Mouse (Mus musculus) hindbrain, postnatal 0 days (tissue): ENCODE results near the gene Helb. TPM values are rescaled to one million over a fixed set of nuclear protein-coding genes. Genes with fewer than 3 reads are reported as not detected.
A peak's percentile ranks its signal among the peaks of the same experiment; 100 is the strongest.

Experiments
- ATAC-seq: fragments of 200-750 bp; cut with Nextera tagmentation; 2 replicates; pipeline ENCODE4 v1.8.0; 2017; ENCODE audit warnings: mild to moderate bottlenecking, moderate TSS enrichment, moderate library complexity
- DNase-seq: peaks from one replicate; pipeline ENCODE4 v3.0.0-alpha.2; 2015; ENCODE audit warnings: low spot score
- H3K27ac ChIP-seq: fragments of 300-500 bp; sonication (generic); 2 replicates; pipeline ENCODE4 v1.5.1; 2014; ENCODE audit warnings: mild to moderate bottlenecking
- H3K27me3 ChIP-seq: fragments of 300-500 bp; sonication (generic); 2 replicates; pipeline ENCODE4 v1.6.1; 2014; ENCODE audit warnings: low read length, mixed read lengths; ENCODE audit not compliant: insufficient read depth
- H3K36me3 ChIP-seq: fragments of 300-500 bp; sonication (generic); 2 replicates; pipeline ENCODE4 v1.6.1; 2014; ENCODE audit warnings: low read length, mixed read lengths; ENCODE audit not compliant: insufficient read depth
- H3K4me1 ChIP-seq: fragments of 300-500 bp; sonication (generic); 2 replicates; pipeline ENCODE4 v1.6.1; 2014; ENCODE audit warnings: antibody characterized with exemption, low read length, mixed read lengths; ENCODE audit not compliant: insufficient read depth
- H3K4me2 ChIP-seq: fragments of 300-500 bp; sonication (generic); 2 replicates; pipeline ENCODE4 v1.6.1; 2014; ENCODE audit warnings: low read depth, mild to moderate bottlenecking, low read length, moderate library complexity, mixed read lengths
- H3K4me3 ChIP-seq: fragments of 300-500 bp; sonication (generic); 2 replicates; pipeline ENCODE4 v1.5.1; 2014; ENCODE audit warnings: low read length
- H3K9ac ChIP-seq: fragments of 300-500 bp; sonication (generic); replicated peaks from 2 replicates; pipeline ENCODE4 v1.6.1; 2014; ENCODE audit warnings: mild to moderate bottlenecking, low read length, moderate library complexity, mixed read lengths
- H3K9me3 ChIP-seq: fragments of 300-500 bp; sonication (generic); 2 replicates; pipeline ENCODE4 v1.6.1; 2016; ENCODE audit warnings: low read length, mixed read lengths
- CTCF ChIP-seq: IDR thresholded peaks from 2 replicates; pipeline ENCODE4 v1.5.1; 2016; ENCODE audit warnings: antibody characterized with exemption, control low read depth, low read depth
- WGBS: fragments of 180-500 bp; shearing (Covaris S2); extraction: QIAGEN DNeasy Blood & Tissue Kit; methylation state at CpG from one replicate; pipeline ENCODE4 v1.1.7; 2014; 5-methylcytosine and 5-hydroxymethylcytosine counted together
- polyA plus RNA-seq: library from polyadenylated mRNA; unstranded; fragments of >200 nt; fragmentation: Nextera tagmentation; extraction: Ambion mirVana; gene quantifications from 2 replicates; pipeline ENCODE4 v1.2.1, GENCODE M21; 2015
- total RNA-seq: library from RNA; depleted of rRNA; stranded (reverse); fragments of >200 nt; gene quantifications from 2 replicates; pipeline ENCODE4 v1.2.3, GENCODE M21; 2014; rRNA removed

Gene Helb
- total and polyA plus RNA-seq, 2 experiments from 2014 or later: 1.6 to 2.1 TPM

DNA sequence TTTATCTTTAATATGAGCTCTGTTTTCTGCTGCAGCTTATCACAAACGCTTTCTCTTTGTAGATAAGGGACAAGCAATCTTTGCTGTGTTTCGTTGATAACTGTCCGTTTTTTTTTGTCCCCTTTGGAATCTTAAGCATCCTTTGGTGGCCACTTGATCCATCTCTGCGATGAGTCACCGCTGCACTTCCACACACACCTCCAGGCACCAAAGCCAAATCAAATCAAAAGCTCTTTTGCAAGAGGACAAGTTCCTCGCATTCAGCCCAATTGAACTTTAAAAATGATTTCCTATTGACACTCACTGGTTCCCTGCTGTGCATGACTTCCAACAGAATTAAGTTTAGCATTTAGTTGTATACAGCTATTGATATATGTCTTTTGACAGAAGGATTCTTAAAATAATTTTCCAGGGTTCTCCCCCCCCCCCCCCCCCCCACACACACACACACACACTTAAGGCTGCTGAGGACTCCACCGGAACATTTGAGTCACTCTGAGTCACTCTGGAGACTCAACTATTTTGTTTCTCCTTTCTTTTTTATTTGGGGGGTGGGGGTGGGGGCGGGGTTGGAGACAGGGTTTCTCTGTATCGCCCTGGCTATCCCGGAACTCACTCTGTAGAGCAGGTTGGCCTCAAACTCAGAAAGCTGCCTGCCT lies 52.1 kb downstream of the Helb start:
- no peak for TF ChIP-seq CTCF
- ATAC-seq (no peak), DNase-seq (no peak)
- H3K9me3 ChIP-seq: no peaks in the 10 kb centered on the region
- H3K4me2 ChIP-seq: no peak overlapping the region
- no peaks in the 10 kb centered on the region for H3K36me3 ChIP-seq
- H3K4me1 ChIP-seq: no peaks in the 10 kb centered on the region
- H3K9ac ChIP-seq: no peak overlapping the region
- no peaks in the 10 kb centered on the region for H3K27me3 ChIP-seq
- no peak overlapping the region for H3K4me3 ChIP-seq
- 75% methylated on average over 10 of the region's 10 CpGs for WGBS
- no peak overlapping the region for H3K27ac ChIP-seq

DNA sequence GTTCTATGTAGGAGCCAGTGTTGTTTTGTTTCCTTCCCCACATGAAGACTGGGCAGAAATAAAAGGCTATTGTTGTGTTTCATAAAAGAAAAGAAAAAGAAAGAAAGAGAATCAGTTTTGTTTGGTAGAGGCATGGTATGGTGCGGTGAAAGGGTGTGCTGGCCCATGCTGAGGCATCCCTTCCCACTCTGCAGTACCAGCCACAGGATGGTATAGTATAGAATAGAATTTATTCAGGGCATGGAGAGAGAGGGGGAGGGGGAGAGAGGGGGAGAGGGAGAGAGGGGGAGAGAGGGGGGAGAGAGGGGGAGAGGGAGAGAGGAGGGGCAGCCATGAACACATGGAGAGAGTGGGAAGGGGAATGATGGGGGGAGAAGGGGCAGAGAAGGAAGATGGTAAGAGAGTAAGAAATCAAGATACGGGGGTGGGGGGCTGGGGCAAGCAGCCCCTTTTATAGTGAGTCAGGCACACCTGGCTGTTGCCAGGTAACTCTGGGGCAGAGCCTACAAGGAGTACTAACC lies 68.0 kb downstream of the Helb start:
- WGBS: 60% methylated on average over 2 of the region's 2 CpGs
- H3K27ac ChIP-seq: no peak overlapping the region

DNA sequence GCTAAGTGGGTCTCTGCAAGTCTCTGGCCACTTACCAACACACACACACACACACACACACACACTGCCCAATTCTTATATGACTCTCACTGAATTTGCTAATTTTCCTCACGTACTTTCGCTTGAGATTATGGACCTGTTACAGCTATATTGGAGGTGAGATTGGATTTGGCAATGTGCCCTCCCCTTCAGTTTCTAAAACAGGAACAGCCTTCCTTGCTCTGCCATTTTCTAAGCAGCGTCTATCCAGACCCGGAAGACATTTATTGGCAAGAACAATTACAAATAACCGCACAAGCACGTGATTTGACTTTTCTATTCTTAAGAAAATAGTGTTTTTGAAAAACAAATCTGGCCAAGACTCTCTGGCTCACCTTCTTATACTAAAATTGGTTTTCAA lies 68.5 kb downstream of the Helb start:
- WGBS: 45% methylated on average over 6 of the region's 6 CpGs
- Histone ChIP-seq H3K36me3 (no peaks in the 10 kb centered on the region), H3K4me1 (no peaks in the 10 kb centered on the region), H3K4me2 (no peak overlapping the region), H3K27me3 (no peaks in the 10 kb centered on the region), H3K27ac (no peak overlapping the region), H3K9ac (no peak overlapping the region), H3K4me3 (no peak overlapping the region), H3K9me3 (no peaks in the 10 kb centered on the region)
- no peak for TF ChIP-seq CTCF
- ATAC-seq: no peak
- DNase-seq: no peak

More for the DNA sequence above, 68.0 kb downstream of the Helb start:
- Histone ChIP-seq H3K9me3 (no peaks in the 10 kb centered on the region), H3K4me2 (no peak overlapping the region), H3K36me3 (peaks cover 5% of the 10 kb centered on the region; the same call in 1 of the 2 replicates), H3K4me3 (no peak overlapping the region), H3K9ac (no peak overlapping the region), H3K4me1 (no peaks in the 10 kb centered on the region), H3K27me3 (no peaks in the 10 kb centered on the region)
- ATAC-seq (0 out of 2 replicates have a peak, but pooled peaks have one; percentile 18), DNase-seq (no peak)
- TF ChIP-seq CTCF: no peak

DNA sequence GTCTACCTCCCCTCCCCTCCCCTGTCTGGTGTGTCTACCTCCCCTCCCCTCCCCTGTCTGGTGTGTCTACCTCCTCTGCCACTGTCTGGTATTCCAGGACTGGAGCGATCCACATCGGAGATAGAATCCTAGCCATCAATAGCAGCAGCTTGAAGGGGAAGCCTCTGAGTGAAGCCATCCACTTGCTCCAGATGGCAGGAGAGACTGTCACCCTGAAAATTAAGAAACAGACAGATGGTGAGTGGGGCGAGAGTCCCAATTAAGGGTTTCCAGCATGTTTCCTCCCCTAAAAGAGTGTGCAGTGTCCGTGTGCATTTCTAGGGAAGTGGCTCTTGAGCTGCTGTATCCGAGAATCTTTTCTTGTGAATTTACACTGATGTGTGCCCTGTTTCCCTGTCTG lies 74.6 kb downstream of the Helb start:
- Histone ChIP-seq H3K4me1 (peaks cover 10% of the 10 kb centered on the region; the same call in 1 of the 2 replicates), H3K9ac (no peak overlapping the region; the same call in 1 of the 2 replicates), H3K27me3 (no peaks in the 10 kb centered on the region), H3K9me3 (no peaks in the 10 kb centered on the region), H3K27ac (no peak overlapping the region; the same call in 1 of the 2 replicates), H3K36me3 (0 out of 2 replicates have a peak, but pooled peaks cover 4% of the 10 kb centered on the region), H3K4me3 (no peak overlapping the region), H3K4me2 (no peak overlapping the region)
- 67% methylated on average over 5 of the region's 5 CpGs for WGBS
- 0 out of 2 replicates have a peak, but pooled peaks have one; percentile 3 for TF ChIP-seq CTCF
- ATAC-seq: peak; percentile 33
- DNase-seq: peak; percentile 45

DNA sequence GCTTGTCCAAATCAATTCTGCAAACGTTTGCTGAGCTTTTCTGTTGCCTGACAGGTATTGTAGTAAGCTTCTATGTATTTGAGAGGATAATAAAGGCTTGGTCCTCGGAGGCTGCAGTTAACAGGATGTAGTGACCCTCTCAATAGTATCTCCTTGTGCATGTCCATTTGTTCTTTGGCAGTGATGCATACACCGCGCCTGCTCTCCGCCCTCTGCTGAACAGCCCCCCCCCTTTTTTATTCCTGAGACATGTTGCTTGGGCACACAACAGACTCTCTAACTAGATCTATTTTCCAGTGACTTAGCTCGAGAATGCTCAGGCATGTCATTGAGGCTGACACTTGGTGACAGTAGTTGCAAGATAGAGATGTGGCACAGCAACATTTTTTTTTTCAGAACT lies 77.0 kb downstream of the Helb start:
- no peak overlapping the region for H3K4me3 ChIP-seq
- no peaks in the 10 kb centered on the region for H3K27me3 ChIP-seq
- no peak for TF ChIP-seq CTCF
- ATAC-seq (peak; percentile 64), DNase-seq (peak; percentile 18)
- no peaks in the 10 kb centered on the region for H3K9me3 ChIP-seq
- H3K9ac ChIP-seq: no peak overlapping the region
- WGBS: 26% methylated on average over 6 of the region's 6 CpGs
- 0 out of 2 replicates have a peak, but pooled peaks cover 4% of the 10 kb centered on the region for H3K36me3 ChIP-seq
- H3K4me1 ChIP-seq: peaks cover 10% of the 10 kb centered on the region; the same call in 1 of the 2 replicates
- H3K27ac ChIP-seq: peak overlapping the region; percentile 9; the same call in 1 of the 2 replicates
- 0 out of 2 replicates have a peak overlapping the region, but pooled peaks have one; percentile 28 for H3K4me2 ChIP-seq

DNA sequence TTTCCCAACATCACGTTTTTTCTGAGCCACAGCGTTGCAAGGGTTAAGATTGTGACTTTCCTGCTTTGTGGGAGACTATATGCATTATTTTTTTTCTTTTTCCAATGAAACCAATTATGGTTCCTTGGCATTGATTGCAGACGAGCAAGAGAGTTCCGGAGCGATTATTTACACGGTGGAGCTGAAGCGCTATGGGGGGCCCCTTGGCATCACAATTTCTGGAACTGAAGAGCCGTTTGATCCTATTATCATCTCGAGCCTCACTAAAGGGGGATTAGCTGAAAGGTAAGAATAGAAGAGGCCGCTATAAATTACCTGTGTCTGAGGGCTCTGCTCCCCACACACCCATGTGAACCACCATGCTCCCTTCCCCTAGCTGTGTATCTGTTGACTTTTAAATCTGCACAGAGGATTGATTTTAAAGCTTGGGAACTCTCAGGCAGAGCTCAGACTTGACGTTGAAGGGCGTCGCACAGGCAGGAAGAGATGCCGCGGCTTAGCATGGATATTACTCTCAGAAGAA lies 77.5 kb downstream of the Helb start:
- TF ChIP-seq CTCF: no peak
- no peaks in the 10 kb centered on the region for H3K9me3 ChIP-seq
- H3K4me3 ChIP-seq: peak overlapping the region; percentile 4; the same call in 1 of the 2 replicates
- ATAC-seq (no peak), DNase-seq (peak; percentile 42)
- H3K36me3 ChIP-seq: 0 out of 2 replicates have a peak, but pooled peaks cover 4% of the 10 kb centered on the region
- no peak overlapping the region for H3K9ac ChIP-seq
- H3K27me3 ChIP-seq: no peaks in the 10 kb centered on the region
- 32% methylated on average over 15 of the region's 15 CpGs for WGBS
- peak overlapping the region; percentile 28; the same call in 1 of the 2 replicates for H3K4me2 ChIP-seq
- H3K27ac ChIP-seq: peak overlapping the region; percentile 9; the same call in 1 of the 2 replicates
- peaks cover 10% of the 10 kb centered on the region; the same call in 1 of the 2 replicates for H3K4me1 ChIP-seq

DNA sequence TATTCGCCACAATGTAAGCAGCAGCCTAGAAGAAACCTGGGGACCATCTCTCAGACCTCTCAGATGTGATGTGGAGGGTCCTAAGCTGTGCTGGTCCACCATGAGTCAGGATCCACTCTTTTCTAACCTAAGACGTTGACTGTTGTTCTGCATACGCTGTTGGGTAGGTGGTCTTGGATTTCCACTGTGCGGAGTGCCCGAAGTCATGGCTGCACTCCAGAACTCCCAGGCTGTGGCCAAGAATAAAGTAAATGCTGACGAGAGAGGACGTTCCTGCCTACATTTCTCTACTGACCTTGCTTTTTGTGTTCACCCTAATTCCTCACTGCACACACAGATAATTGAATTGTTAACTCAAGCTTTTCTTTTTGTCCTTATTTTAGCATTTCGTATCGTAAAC lies 78.9 kb downstream of the Helb start:
- no peak overlapping the region for H3K4me3 ChIP-seq
- H3K4me2 ChIP-seq: no peak overlapping the region
- H3K36me3 ChIP-seq: 0 out of 2 replicates have a peak, but pooled peaks cover 4% of the 10 kb centered on the region
- DNase-seq: no peak
- 38% methylated on average over 9 of the region's 9 CpGs for WGBS
- H3K9ac ChIP-seq: no peak overlapping the region
- no peak for TF ChIP-seq CTCF
- H3K27me3 ChIP-seq: no peaks in the 10 kb centered on the region
- H3K4me1 ChIP-seq: peaks cover 10% of the 10 kb centered on the region; the same call in 1 of the 2 replicates
- H3K27ac ChIP-seq: no peak overlapping the region
- no peak for ATAC-seq
- no peaks in the 10 kb centered on the region for H3K9me3 ChIP-seq

Other genes starting within 250 kb of the Helb start
- gene Tmbim4, start 88.6 kb upstream of the Helb start, total RNA-seq: 67.6 and 92.7 TPM in 2 replicates
- gene Tmbim4, start 88.6 kb upstream of the Helb start, polyA plus RNA-seq: 140 and 143 TPM in 2 replicates
- 0.11 TPM in 1 of 2 replicates, not detected in the other for gene Irak3, start 89.1 kb upstream of the Helb start, total RNA-seq
- gene Irak3, start 89.1 kb upstream of the Helb start, polyA plus RNA-seq: 0.32 and 0.41 TPM in 2 replicates
- gene Llph, start 114.1 kb upstream of the Helb start, total RNA-seq: 3.8 and 4.1 TPM in 2 replicates
- gene Llph, start 114.1 kb upstream of the Helb start, polyA plus RNA-seq: 37.0 and 43.3 TPM in 2 replicates